Mouse (Mus musculus) layer of hippocampus, adult 2 months (tissue): ENCODE results near the gene Bbip1. TPM values are rescaled to one million over a fixed set of nuclear protein-coding genes. Genes with fewer than 3 reads are reported as not detected.

Experiments
- DNase-seq, 2 experiments: peaks; one replicate each; pipeline ENCODE4 v3.0.0; 2022; ENCODE audit warnings: low spot score in 2 of 2
- H3K27ac ChIP-seq: fragments of 200-600 bp; 2 replicates; pipeline ENCODE4 v1.8.1; 2022
- H3K4me3 ChIP-seq: fragments of 200-600 bp; 2 replicates; pipeline ENCODE4 v1.8.1; 2022; ENCODE audit warnings: mild to moderate bottlenecking
- CTCF ChIP-seq: fragments of 200-600 bp; conservative IDR thresholded peaks from 2 replicates; pipeline ENCODE4 v1.8.1; 2022; ENCODE audit warnings: antibody characterized with exemption, mild to moderate bottlenecking, moderate library complexity
- total RNA-seq, 2 experiments: library from RNA; stranded (reverse); gene quantifications; 2 replicates each; pipeline ENCODE4 v1.2.3; 2021

Gene Bbip1
- total RNA-seq, 2 experiments from 2014 or later = 52.6 to 52.7 TPM

DNA sequence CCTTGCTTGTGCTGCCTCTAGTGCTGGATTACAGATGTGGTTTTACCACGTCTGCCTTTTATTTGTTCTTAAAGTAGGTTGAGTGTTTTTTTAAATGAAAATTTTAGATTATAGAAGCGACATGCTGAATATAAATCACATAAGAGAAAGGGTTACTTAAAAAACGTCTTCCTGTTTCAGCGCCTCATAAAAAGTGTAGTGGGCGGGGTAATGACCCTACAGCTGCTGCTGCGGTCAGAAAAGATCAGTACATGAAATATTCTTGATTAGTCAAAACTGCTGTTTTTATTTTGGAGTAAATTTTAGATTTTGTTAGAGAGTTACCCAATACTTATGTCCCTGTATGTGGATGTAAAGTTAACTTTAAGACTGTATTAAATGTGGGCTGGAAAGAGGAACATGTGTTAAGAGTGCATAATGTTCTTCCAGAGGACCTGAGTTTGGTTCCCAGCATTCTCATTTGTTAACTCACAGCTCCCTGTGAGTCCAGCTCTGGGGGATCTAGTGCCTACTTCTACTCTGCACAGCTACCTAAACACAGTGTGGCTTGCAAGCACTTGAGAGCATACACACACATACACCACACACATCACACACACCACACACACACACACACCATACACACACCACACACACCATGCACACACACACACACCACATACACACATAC lies 38.3 kb downstream of the Bbip1 start:
- peak overlapping the region; percentile 28; the same call in 1 of the 2 replicates for H3K27ac ChIP-seq
- H3K4me3 ChIP-seq = peak overlapping the region; percentile 98
- no peak for DNase-seq
- TF ChIP-seq CTCF = no peak

DNA sequence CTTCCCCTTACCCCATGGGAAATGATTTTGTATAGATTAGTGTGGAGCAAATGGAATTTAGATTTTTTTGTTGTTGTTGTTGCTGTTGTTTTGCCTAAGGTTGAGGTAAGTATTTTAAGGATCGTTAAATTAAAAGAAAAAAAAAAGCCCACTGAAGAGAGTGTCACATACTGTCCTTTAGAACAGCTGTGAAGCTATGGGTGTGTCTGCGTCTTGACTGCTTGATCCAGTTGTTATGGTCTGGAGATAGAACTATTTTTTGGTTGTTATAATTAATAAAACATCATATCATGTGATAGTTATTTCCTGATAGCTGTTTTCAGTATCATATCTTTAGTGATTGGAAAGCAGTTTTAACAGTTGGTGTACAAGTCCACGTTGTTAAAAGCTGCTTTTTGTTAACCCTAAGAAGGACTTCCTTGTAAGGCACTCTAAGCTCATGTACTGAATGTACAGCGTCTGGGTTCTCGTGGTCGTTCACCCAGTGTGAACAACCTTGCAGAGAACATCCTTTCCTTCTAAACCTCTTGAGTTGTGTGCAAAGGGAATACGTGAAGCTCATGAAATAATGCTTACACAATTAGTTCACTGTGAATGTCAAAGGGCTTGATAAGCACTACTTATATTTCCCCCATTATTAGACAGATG lies 39.5 kb downstream of the Bbip1 start:
- TF ChIP-seq CTCF = no peak
- peak overlapping the region; percentile 98 for H3K4me3 ChIP-seq
- DNase-seq = no peak
- peak overlapping the region; percentile 98 for H3K27ac ChIP-seq

DNA sequence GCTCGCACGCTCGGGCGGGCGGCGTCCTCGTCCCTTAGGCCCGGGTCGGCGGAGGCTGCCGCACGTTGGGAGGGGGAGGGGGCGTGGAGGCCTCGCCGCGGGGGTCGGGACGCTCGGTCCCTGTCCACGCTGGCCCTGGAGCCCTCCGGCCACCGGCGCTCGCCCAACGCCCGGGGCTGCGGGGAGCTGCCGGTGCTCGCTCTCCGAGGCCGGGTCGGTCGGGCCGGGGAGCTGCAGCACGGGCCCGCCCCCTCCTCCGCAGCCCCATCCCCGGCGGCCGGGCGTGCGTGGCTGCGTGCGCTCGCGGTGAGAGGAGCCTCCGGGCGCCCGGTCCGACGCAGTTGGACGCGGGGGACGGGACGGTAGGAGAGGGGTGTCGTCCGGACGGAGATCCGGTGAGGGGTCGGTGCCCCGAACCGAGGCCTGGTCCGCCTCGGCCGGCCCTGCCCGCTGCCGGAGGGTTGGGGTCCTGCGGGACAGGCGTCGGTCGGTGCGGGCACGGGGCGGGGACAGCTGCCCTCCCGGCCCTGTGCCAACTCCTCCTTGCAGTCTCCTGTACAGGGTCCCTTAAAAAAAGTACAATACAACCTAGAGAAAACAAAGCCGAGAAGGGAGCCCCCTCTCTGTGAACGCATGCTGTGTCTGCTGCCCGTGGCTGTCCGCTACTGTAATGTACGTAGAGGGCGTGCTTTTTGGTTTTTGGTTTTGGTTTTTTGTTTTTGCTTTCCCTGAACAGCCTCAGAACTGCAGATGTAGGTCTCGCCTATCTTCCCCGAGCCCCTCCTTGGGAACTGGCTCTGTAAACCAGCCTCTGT lies 40.7 kb downstream of the Bbip1 start:
- peak; percentile 73 for TF ChIP-seq CTCF
- Histone ChIP-seq H3K4me3 (peak overlapping the region; percentile 98), H3K27ac (peak overlapping the region; percentile 98)
- DNase-seq = peak; percentile 44 to 54

DNA sequence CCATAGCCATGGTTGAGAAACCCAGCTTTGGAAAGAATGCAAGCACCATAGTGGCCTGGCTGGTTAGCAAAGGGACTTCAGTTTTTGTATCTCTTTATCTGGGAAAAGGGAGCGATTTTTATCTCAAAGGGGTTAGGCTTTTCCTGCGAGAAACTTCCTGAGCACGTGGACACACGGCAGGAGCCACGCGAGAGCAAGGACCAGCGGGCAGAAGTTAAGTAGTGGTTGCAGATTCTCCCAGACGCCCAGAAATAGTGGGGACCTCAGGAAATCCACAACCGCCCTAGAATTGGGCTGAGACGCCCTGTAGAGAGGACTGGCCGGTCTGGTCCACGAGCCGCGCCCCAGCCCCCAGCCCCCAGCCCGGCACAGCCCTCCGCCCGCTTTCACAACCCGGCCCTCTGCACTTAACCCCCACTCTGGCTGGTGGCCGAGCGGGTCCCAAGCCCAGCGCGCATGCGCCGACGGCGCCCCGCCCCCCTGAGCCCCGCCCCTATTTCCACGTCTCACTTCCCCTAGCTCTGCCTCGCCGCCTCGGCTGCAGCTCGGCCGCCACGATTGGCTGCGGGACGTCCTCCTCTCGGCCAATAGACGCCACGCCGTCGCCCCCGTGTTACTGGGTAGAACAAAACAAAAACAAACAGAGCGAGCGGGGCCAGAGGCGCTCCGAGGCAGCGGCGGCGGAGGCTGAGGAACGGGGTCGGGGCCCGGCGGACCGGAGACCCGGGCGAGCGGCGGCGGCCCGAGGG lies 41.5 kb downstream of the Bbip1 start:
- peak overlapping the region; percentile 98 for H3K4me3 ChIP-seq

DNA sequence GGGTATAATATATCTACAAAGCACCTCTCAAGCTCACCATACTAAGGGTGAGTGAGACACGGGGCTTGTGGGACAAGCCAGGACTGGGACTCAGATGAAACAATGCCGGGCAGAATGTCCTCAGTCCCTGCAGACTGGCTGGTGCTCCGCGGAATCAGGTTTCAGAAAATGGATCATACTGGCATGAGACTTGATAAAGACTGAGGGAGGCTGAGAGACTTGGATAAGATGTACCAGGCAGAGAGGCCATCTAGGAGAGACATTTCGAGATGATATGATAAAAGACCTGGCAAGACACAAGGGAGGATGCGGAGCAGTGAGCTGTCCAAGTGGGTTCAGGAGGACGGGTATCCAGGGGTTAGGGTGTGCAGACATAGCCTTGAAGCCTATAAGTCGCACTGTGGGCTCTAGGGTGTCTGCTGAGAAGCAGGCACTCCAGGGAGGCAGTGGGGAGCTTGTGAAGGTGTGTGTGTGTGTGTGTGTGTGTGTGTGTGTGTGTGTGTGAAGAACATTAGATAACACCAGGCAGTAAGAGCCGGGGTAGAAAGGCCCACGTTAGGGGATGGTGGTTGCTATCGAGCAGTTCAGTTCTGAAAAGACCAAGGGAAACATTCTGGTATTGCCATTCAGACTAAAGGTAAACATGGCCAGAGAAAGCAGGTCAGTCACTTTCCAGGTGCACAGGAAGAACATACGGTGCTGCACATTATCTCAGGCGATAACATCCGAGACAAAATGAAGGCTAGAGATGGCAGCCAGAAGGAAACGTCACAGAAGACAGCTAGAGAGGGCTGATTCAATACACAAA lies 42.3 kb downstream of the Bbip1 start:
- DNase-seq = no peak
- peak overlapping the region; percentile 98 for H3K4me3 ChIP-seq

More for the DNA sequence above, 41.5 kb downstream of the Bbip1 start:
- DNase-seq = peak; percentile 93 to 96
- H3K27ac ChIP-seq = peak overlapping the region; percentile 98
- TF ChIP-seq CTCF = no peak

DNA sequence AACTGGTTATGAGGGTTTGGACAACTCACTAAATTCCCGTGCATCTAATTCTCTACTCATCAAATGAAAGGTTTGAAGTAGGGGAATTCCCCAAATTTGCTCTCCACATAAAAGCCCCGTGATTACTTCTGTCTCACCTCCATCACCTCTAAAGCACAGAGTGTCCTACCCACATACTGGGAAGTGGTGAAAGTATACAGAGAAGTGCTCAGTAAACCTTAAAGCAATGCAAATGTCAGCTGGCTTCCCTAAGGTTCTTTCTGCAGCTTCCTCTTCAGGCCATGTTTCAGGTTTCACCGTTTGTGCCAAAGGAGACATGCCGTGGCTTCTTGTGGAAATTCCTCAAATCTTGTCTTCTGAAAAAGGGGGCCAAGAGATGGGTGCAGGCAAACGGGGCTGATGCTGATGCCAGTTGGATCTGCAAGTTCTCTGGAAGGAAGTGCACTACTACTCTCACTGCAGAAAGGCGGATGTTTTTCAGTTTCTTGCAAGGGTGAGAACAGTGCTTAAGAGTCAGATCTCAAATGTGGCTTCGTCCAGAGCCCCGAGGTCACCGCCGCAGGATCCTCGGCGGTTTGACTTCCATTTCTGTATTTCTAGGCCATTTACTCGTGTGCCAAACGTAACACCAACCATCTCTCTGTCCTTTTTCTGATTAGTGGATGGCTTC lies 44.4 kb downstream of the Bbip1 start:
- Histone ChIP-seq H3K27ac (peak overlapping the region; percentile 68; the same call in 1 of the 2 replicates), H3K4me3 (no peak overlapping the region)
- TF ChIP-seq CTCF = no peak
- DNase-seq = no peak

More for the DNA sequence above, 42.3 kb downstream of the Bbip1 start:
- peak overlapping the region; percentile 98 for H3K27ac ChIP-seq
- no peak for TF ChIP-seq CTCF

DNA sequence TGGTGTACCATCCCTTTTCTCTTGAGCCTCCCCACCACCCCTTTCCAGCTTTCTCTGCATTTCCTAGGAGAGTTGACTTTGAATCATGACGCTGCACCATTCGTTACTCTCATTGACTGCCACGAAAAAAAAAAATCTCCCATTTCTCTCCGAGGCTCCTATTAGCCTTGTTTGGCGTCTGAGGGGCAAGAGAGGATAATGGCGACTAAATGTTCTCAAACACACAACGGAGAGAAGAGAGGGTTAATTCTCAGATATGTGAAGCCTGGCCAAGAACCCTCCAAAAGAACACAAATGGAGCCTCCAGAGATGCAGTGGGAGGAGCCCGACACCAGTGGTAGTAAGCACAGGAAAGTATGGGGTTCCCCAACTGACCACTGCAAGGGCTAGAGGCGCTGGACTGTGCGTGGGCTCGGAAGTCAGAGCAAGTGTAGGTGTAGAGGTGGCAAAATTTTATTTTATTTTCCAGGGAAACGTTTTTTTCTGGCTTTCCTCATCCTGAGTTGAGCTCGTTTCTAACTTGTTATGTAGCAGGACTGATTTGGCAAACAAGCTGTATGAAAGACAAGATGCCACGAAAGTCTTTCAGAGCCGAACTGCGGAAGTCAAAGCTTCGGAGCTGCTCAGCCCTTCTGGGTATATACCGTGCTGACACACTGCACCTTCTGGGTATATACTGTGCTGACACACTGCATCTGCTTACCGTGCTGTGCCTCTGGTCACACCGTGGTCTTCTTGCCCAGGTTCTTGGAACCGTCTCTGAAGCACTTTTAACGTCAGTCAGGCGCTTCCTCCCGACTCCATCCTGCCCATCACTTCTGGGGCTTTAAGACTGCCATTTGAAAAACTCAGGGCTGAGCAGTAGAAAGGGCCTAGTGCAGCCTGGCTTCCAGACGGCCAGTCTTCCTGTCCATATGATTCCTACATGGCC lies 45.2 kb downstream of the Bbip1 start:
- no peak overlapping the region; the same call in 1 of the 2 replicates for H3K4me3 ChIP-seq
- 0 out of 2 replicates have a peak, but pooled peaks have one; percentile 9 for TF ChIP-seq CTCF

DNA sequence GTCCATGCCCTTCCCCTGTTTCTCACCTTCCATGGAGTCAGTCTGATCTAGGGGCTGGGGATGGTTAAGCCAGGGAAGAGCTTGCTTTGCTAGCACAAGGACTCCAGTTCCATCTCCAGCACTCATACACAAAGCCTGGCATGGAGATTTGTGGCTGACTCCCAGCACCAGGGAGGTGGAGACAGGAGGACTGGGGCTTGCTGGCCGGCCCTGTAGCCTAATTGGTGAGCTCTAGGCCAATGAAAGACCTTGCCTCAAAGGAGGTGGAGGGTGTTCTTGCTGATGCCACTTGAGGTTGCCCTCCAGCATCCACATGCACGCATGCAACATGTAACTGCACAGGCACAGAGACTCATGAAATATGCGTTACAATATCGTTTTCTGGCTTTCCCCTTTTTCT lies 45.9 kb downstream of the Bbip1 start:
- no peak for DNase-seq
- no peak overlapping the region for H3K4me3 ChIP-seq
- peak overlapping the region; percentile 68; the same call in 1 of the 2 replicates for H3K27ac ChIP-seq
- no peak for TF ChIP-seq CTCF

More for the DNA sequence above, 45.2 kb downstream of the Bbip1 start:
- peak overlapping the region; percentile 68; the same call in 1 of the 2 replicates for H3K27ac ChIP-seq
- no peak for DNase-seq

DNA sequence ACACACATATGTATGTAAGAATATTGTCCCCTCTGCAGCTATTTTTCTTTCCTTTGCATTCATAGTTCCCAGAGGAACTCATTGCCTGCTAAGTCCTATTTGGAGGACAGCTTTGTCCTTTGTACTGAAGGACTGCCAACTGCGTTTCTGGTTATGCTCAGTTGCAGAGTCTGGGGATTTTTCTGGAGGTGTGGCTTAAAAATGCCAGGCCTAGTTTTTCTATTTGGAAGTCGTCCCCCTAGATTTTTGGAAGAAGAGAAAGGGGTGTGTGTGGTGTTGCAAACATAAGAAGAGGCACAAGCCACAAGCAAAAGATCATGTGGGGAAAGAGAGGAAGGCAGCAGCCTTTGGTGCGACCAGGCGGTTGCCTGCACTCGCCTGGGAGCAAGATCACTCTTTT lies 46.4 kb downstream of the Bbip1 start:
- DNase-seq = no peak
- peak overlapping the region; percentile 68; the same call in 1 of the 2 replicates for H3K27ac ChIP-seq
- H3K4me3 ChIP-seq = no peak overlapping the region
- no peak for TF ChIP-seq CTCF

DNA sequence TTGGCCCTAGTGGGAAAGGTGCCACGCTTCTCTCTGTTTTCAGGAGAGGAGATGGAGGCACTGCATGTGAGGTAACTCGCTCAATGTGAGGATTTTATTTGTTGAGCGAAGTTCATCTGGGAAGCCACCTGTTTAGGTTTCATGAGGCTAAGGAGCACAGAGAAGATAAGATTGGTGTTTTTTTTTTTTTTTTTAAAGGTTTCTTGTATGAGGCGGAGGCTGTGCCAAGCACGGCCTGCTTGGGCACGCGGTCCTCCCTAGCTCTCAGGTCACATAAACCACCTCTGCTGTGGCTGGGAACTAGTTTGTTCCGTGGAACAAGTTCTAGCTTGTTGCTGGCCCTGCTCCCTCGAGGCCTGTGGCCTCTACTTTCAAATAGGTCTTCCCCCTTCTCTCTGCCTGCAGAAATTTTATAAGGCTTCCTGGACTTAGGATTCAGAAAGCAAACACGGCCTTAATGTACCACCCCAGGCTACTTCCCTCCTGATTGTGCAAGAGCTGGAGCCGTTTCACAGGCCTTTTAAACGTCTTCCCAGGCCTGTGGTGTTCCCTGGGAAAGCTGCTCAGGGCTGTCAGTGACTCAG lies 49.8 kb downstream of the Bbip1 start:
- Histone ChIP-seq H3K4me3 (no peak overlapping the region), H3K27ac (peak overlapping the region; percentile 87)
- no peak for DNase-seq
- TF ChIP-seq CTCF = no peak
